Mouse (Mus musculus) ovary, postnatal 36 days (tissue): ENCODE results near the gene Pick1.
A peak's percentile ranks its signal among the peaks of the same experiment; 100 is the strongest.
"Not testable (repeated sequence)": the region's sequence is repeated elsewhere in the genome, so short reads cannot be mapped to it uniquely, and the experiment has no call there.

ENCODE experiments used
- DNase-seq: peaks from one replicate; pipeline ENCODE4 v3.0.0; 2022; ENCODE audit warnings: low spot score, mixed read lengths

The Pick1 gene

DNA sequence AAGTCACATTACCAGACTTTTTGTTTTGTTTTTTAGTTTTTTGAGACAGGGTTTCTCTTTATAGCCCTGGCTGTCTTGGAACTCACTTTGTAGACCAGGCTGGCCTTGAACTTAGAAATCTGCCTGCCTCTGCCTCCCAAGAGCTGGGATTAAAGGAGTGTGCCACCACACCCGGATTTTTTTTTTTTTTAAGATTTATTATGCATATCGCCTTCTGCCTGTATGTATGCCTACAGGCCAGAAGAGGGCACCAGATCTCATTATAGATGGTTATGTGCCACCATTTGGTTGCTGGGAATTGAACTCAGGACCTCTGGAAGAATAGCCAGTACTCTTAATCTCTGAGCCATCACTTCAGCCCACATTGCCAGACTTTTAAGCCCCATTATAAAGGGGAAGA, 3.2 kb upstream of the Pick1 start:
- DNase-seq = not testable (repeated sequence)

DNA sequence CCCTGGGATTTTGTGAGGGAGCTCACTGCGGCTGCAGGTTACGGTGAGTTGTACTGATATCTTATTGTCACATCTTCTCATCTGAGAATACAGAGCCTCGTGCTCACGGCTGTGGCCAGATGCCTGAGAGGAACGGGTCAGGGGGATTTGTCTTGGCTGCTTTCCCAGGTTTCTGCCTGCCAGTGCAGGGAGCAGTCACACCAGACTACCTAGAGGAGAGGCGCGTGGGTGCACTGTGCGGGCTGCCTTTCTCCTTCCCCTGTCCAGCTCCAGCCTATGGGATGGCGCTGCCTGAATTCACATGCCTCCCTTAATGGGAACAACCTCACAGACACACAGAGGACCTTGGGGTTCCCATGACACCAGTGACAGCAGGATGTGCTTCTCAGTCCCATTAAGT, 6.3 kb downstream of the Pick1 start:
- DNase-seq = no peak

DNA sequence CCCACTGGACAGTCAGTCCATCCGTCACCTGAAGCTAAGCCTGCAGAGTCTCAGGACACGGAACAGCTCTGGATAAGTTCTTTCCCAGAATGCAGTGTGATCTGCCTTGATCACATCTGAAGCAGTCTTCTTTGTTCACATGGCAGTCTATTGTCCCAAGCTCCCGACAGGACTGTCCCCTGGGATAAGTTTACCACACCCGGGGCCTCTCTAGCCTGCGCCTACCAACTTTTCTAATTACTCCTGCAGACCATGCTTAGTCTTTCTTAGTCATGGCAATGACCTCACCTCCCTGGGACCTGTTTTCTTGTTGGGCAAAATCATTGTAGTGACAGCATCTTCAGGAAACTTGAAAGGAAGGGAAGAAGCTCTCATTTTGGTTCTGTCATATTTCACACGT, 9.1 kb downstream of the Pick1 start:
- DNase-seq = no peak

DNA sequence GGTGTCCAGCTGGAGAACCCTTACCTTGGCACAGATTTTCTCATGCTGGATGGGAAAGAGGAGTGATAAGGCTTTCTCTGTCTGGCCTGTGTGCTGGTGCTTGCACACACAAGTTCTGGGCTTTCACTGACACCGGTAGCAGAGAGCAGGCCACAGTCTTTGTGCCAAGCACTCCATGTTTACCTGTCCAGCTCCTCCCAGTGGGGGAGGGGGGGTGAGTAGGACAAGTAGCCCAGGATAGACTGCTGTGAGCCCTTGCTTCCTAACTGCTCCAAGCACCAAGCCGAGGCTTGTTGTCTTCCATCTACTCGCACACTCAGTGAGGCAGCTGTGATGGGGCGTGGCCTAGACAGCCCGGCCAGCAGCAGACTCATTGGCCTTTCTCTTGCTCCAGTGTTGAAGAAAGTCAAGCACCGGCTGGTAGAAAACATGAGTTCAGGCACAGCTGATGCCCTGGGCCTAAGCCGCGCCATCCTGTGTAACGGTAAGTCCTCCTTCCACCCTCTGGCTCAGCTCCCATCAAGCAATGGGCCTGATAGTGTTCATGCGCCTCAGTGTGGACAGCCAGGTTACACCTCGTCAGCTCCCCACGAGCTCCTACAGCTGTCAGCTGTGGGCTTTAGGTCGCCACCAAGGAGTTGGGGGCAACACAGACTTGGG, 13.7 kb downstream of the Pick1 start:
- DNase-seq = no peak

DNA sequence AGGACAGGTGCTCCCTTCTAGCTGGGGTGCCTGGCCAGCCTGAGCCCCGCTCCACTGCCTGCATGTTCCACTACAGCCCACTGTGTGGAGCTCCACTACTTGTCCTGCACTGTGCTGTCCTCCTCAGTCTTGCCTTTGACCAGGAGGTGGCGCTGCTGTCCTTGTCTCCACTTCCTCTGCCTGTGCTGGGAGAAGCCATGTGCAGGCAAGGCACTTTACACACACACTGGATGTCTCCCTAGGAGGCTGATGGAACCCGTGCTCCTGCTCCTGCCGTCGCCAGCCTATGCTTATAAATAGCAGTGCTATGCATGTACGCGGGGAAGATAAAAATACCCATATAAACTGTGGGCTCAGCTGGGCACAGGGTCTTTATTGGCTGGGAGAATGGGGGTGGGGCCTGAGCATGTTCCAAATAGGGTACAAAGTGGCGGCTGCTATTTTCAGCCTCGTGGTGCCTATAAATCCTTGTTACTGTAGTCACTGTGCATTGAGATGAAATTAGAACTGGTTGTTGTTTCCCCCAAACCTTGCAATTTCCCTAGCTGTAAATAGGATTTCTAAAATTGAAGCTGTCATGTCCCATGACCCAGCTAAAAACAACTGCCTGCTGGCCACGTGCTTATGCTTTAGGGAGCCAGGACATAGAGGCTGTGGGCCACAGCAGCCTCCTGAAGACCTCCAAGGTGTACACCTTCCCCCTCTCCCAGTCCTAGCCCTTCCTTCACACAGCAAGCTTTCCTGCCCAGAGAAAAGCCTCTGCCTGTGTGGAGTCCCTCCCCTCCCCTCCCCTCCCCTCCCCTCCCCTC, 14.5 kb downstream of the Pick1 start:
- DNase-seq = peak; percentile 93

DNA sequence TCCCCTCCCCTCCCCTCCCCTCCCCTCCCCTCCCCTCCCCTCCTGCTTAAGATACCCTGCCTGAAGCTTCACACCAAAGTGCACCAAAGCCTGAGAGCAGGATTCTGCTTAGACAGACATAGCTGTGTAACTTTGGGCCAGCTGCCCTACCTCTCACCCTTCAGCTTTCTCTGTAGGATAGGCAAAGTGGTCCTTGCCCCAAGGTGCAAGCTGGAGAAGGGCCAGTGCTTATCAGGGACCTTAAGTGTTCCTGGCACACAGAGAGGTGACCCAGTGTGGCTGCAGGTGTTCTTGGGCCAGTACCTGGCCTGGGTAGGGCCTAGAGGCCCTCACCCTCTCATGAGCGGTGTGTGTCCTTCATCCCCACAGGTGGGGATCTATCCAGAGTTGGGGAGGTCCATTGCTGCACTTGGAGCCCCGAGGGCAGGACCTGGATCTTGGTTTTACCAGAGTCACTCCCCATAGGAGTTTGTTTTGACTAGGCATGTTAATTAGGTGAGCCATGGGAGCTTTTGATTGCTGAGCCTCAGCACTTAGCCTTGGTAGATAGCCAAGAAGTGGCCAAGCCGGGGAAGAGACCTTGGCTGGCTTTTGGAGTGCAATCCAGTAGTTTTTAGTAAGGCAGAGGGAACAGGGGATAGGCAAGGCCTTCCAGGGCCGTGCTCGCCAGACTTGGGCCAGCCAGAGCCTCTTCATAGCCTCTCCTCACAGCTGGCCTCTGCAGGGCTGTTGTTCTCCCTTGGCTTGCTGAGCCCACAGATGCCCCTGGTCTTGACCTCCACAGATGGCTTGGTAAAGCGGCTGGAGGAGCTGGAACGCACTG, 15.3 kb downstream of the Pick1 start:
- peak; percentile 63 for DNase-seq

DNA sequence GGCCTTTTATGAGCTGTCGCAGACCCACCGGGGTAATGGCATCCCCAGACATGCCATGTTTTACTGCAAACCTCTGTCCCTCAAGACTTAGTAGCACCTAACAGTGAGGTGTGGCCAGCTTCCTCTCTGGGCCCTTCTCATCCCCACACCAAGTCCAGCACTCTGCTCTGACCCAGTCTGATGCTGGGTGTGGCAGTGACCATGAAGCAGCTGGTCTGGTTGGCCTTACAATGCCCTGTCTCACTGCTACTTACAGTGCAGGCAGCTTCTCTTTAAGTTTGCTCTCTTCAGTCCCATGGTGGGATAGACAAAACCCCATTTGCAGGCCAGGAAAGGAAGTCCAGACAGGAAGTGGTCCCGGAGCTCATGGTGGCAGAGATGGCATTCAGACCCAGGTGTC, 16.3 kb downstream of the Pick1 start:
- DNase-seq = no peak

DNA sequence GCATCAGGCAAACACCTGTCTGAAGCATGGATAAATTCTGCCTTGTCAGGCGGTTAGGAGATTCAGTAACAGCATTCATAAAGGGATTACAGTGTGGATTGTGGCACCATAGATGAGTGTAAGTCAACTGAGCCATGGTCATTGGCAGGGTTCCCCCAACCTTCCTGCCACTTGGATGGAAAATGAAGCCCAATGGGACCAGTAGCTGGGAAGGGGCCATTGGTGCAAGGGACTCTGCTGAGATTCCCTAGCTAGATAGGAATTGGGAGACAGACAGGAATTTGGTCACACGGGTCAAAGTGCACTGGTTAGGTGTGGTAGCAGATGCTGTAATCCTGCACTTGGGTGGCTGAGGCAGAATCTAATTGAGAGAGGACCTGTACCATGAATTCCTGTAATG, 21.3 kb downstream of the Pick1 start:
- DNase-seq = no peak

DNA sequence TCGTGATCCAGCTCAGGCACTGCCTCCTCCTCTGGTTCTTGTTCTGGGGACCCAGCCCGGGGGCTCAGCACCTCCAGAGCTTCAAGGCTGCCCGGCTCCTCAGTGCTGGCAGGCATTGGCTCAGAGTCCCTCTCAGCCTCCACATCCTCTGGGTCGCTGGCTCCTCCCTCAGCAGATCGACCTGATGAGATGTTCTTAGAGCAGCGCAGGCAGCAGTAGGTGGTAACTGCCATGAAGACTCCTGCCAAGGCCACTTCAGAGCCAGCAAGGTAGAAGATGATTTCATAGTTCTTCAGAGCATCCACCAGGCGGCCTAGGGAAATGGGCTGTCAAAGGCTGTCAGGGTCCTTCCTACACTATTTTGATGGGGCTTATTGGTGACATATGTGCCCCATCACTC, 22.2 kb downstream of the Pick1 start:
- DNase-seq = no peak

DNA sequence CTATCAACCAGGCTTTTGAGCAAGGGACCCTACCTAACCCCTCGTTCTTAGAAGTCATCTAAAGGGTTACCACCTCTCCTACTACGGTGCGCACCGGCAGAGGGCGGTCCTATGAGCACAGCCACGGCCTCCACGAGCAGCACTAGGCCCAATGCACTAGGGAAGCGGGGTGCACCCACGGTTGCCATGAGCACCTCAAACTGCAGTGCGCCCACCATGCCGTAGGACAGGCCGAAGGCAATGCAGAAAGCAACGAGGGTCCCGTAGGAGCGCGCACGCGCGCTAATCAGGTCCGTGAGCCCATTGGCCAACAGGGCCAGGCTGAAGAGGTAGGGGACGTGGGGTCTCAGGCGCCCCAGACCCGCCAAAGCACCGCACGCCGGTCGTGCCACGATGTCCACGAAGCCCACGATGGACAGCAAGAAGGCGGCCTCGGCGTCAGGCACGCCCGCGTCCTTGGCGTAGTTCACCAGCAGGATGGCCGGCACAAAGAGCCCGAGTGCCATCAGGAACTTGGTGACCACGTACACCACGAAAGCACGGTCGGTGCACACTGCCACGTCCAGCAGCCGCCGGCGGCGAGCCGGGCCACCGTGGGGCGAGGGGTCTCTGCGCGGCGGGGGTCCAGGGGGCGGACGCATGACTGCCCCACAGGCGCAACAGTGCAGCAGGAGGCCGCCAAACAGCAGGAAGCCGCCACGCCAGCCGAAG, 23.0 kb downstream of the Pick1 start:
- peak; percentile 31 for DNase-seq

DNA sequence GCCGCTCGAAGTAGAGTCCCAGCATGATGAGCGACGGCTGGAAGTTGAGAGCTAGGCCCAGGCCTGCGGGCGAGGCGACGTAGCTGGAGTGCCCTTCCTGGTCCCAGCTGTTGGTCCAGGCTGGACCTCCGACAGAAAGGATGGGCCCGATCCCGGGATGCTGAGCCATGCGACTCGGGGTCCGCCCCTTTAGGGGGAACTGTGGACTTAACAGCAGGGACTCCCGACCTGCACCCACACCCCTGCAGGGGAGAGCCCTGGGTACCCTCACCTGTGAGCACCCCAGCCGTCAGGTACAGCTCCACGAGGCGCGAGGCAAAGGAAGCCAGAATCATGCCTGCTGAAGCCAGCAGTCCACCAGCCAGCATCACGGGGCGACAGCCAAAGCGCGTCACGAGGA, 23.6 kb downstream of the Pick1 start:
- DNase-seq = no peak

DNA sequence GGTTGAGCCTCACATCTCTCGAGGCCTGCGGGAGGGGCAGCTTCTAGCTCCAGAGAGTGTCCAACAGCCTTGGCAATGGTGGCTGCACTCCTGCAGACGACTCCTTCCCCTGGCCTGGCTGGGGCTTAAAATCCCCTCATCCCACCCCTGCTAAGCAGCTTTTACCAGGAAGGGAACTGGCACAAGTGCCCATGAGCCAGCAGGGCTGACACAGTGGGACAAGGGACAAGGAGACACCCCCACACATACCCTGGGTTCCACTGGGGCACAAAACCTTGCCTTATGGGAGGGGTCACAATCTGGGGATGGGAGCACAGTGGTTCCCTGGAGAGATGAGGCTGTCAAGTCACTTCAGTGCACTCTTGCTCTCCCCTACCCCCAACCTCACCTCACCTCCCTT, 25.7 kb downstream of the Pick1 start, which contains the start of gene Slc16a8:
Gene Slc16a8 (minus strand): TSS at position 101 of the 400 bp plus-strand sequence.
- no peak for DNase-seq

DNA sequence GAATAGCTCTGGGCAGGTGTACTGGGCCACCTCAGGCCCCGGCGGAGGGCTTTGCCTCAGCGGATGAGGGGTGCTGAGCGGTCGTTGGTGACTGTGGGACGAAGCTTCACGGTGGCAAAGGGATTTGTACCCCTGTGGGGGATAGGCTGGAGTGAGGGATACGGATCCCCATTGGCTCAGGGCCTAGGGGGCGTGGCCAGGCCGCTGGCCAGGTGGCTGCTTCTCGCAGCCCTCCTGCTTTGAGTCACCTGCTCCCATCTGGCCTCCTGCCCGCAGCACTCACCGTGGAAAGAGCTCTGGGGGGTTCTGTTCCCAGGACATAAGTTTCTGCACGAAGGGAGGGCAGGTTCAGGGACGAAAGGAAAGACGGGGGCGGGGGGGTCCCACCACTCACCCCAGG, 29.5 kb downstream of the Pick1 start:
- DNase-seq = peak; percentile 17

DNA sequence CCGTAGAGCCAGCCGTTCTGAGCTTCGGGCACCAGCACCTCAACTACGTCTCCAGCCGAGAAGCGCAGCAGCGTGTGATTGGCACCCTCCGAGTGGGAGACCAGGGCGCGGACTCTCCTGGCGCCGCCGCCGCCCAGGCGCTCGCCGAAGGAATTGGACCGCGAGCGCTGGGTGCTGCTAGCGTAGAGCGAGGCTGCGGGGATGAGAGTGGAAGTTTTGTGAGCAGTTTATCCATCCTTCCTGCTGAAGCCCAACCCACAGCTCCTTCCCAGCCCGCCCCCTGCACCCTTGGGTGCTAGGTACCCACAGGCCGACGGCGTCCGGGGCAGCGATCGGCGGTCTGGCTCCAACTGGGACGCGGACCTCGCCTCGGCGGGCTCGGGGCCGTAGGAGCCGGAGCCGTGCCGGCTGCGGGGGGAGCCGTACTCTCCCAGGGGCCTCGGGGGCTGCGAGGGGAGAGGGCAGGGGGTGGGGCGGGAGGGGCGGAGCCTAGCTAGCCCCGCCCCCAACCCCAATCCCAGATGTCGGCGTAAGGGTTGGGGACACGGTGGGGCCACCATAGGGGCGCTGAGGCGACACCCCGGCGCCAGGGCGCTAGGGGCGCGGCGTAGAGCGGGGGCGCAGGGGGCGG, 32.2 kb downstream of the Pick1 start:
- DNase-seq = peak; percentile 50

DNA sequence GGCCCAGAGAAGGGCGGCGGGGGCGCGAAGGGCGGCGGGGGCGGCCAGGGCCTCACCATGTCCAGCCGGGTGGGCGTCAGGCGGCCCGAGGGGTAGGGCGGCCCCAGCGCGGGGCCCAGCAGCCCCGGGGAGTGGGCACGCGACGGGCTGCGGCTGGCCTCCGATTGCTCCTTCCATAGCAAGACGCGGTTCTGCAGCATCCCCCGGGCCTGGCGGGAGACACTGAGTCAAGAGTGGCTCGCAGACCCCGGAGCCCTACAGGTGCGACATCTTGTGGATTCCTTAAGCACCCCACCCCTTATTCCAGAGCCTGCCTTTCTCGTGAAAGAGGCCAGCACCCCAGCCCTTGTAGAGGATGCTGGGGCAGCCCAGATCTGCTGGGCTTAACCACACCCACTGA, 32.8 kb downstream of the Pick1 start:
- DNase-seq = no peak

DNA sequence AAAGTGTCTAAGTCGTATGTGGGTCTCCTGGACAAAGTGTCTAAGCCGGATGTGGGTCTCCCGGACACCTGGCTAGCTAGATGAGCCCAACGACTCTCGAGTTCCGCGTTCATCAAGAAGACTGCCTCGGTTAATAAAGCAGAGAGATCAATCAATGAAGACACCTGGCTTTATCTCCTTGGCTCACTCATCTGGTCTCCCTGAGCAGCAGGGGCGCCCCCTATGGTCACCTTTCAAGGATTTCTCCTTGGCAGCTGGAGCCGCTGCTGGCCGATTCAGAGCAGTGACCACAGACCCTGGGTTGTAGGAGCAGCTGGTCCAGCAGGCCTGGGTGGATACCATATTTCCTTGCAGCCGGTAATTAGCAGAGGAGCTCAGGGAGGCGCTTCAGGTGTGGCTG, 33.4 kb downstream of the Pick1 start:
- DNase-seq = no peak

DNA sequence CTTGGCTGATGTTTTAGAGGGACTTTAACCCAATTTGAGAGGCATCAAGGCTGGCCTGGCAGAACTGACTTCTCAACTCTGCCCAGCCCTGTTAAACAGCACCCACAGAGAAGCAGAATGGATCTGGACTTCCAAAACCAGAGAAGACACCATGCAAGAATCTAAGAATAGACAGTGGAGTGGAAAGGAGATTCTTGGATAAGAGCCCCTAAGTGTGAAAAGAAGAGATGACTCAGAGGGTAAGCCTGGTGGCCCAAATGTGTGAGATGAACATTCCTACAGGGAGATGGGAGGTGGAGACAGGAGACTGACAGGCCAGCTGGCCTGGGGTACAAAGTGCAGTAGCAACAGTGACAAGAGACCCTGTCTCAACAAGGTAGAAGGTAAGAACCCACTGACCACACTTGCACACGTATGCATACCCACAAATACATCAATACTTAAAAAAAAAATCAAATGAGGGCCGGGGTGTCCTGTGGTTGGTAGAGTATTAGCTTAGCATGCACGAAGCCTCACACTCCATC, 33.9 kb downstream of the Pick1 start:
- no peak for DNase-seq

DNA sequence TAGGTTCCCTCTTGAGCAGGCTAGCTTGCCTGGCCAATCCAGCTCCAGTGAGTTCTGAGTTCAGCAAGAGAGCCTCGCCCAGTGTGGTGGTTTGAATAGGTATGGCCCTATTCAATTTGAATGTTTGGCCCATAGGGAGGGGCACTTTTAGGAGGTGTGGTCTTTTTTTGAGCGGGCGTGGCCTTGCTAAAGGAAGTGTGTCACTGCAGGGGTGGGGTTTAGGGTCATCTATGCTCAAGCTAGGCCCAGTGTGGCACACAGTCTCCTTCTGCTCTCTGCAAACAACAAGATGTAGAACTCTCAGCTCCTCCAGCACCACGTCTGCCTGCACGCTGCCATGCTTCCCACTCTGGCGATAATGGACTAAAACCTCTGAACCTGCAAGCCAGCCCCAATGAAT, 34.8 kb downstream of the Pick1 start:
- no peak for DNase-seq

DNA sequence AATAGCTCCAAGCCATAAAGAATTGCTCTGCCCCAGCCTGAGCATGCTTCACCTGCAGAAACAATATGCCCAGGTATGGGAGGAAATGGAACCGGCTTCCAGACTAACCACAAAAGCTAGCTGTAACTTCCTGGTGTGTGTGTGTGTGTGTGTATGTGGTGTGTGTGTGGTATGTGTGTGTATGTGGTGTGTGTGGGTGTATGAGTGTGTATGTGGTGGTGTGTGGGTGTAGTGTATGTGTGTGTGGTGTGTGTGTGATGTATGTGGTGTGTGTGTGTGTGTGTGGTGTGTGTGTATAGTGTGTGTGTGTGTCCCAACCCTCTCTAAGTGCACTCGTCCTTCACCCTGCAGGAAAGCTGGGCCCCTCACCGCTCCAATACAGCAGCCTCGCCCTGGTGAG, 36.4 kb downstream of the Pick1 start:
- DNase-seq = no peak

DNA sequence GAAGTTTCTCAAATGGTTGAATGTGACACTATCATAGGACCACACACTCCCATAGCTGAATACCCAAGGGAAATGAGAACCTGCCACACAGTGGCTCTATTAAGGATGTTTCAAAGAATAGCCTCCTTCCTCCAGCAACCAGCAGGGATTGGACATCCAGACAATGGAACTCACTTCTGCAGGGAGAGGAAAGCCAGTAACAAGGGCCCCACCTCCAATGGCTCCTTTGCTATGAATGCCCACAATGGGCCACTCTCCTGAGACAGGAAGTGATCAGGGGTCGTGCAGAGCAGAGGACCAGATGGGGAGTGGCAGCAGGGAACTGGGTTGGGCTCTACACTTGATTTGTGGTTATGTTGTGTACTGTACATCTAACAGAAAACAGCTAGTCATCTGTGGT, 39.5 kb downstream of the Pick1 start:
- DNase-seq = no peak

DNA sequence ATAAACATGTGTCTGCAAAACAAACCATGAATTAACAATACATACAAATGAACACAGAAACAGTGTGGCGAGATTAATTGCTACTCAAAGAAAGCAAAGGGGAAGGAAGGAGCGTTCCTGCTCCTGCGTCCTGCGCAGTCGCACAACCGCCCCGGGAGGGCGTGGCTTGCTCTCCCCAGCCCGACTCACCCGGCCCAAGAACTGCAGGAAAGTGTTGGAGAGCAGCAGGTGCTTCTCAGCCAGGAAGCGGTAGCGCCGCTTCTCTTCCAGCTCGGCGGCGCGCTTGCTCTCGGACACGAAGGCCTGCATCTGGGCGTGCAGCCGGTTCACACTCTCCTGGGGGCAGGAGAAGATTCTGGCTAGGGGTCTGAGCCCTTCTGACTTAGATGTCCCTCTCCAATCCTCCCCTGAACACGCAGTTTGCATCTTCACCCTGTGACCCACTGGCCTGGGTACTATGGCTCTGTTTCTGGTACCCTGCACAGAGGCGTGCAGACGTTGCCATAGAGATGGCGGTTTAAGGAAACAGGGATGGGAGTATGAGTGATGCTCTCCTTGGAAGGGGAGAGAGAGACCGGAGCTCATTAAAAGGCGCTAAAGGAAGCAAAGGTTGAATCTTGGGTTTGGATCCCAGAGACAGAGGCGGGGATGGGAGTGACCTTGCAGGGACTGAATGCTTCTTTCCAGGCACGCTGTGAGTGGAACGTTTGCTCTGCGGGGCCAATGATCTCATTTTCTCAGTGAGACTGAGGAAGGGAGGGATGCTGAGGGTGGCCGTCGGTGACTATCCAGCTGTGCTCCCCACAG, 41.5 kb downstream of the Pick1 start:
- DNase-seq = peak; percentile 79
